Mouse (Mus musculus) lung, postnatal 0 days (tissue): ENCODE data around the gene Hoxb6.

Experiments used
- CTCF ChIP-seq: IDR thresholded peaks from 2 replicates; pipeline ENCODE4 v1.5.1; 2016; ENCODE audit warnings: antibody characterized with exemption, mild to moderate bottlenecking
- EP300 ChIP-seq: IDR thresholded peaks from 2 replicates; pipeline ENCODE4 v1.6.1; 2016; ENCODE audit warnings: antibody characterized with exemption, mild to moderate bottlenecking, control low read depth

- TF ChIP-seq EP300 (no peak), CTCF (no peak)
These were observed 31.8 kb downstream of the Hoxb6 start for GRCm38 (mm10) chr11:96324125-96324524.
